Mouse (Mus musculus): Measurements from ENCODE around the gene Il6st.
A peak's percentile ranks its signal among the peaks of the same experiment; 100 is the strongest.

Il6st gene

GRCm38 (mm10) chr13:112523346-112523970, 59.6 kb downstream of the Il6st start:
- DNase-seq (ENCODE audit: low read depth, low spot score), result no peak

- no peak for DNase-seq (ENCODE audit: low read depth, low spot score)
Measured at GRCm38 (mm10) chr13:112527186-112527585, 63.3 kb downstream of the Il6st start.

- peak; percentile 84 for DNase-seq (ENCODE audit: low read depth, low spot score)
Measured at GRCm38 (mm10) chr13:112529893-112530292, 66.0 kb downstream of the Il6st start.

- DNase-seq (ENCODE audit: low read depth, low spot score), result no peak
Measured at GRCm38 (mm10) chr13:112532235-112532634, 68.4 kb downstream of the Il6st start.

GRCm38 (mm10) chr13:112533556-112533955, 69.7 kb downstream of the Il6st start:
- no peak for DNase-seq (ENCODE audit: low read depth, low spot score)

- no peak for DNase-seq (ENCODE audit: low read depth, low spot score)
Measured at GRCm38 (mm10) chr13:112536611-112537010, 72.7 kb downstream of the Il6st start.

- no peak for DNase-seq (ENCODE audit: low read depth, low spot score)
Measured at GRCm38 (mm10) chr13:112537065-112537464, 73.2 kb downstream of the Il6st start.

- no peak for DNase-seq (ENCODE audit: low read depth, low spot score)
Measured at GRCm38 (mm10) chr13:112540616-112541015, 76.7 kb downstream of the Il6st start.

- no peak for DNase-seq (ENCODE audit: low read depth, low spot score)
Measured at GRCm38 (mm10) chr13:112541223-112541975, 77.5 kb downstream of the Il6st start.

GRCm38 (mm10) chr13:112551641-112552548, 88.0 kb downstream of the Il6st start:
- DNase-seq (ENCODE audit: low read depth, low spot score), result no peak

- DNase-seq (ENCODE audit: low read depth, low spot score), result no peak
Measured at GRCm38 (mm10) chr13:112553304-112553703, 89.4 kb downstream of the Il6st start.

- DNase-seq (ENCODE audit: low read depth, low spot score), result no peak
Measured at GRCm38 (mm10) chr13:112556501-112556900, 92.6 kb downstream of the Il6st start.

Measured in mesoderm, embryonic 11.5 days (tissue).